Mouse (Mus musculus) megakaryocyte, embryonic 14.5 days (primary cell): ENCODE data around the gene Gm28372.

ENCODE experiments used
- FLI1 ChIP-seq: IDR thresholded peaks from 2 replicates; pipeline ENCODE4 v1.6.1; 2012; ENCODE audit warnings: low read length, inconsistent platforms, mixed read lengths
- GATA1 ChIP-seq: IDR thresholded peaks from 3 replicates; pipeline ENCODE4 v1.6.1; 2012; ENCODE audit warnings: mixed read lengths, low read length, inconsistent platforms, borderline replicate concordance

- no peak for TF ChIP-seq FLI1
- TF ChIP-seq GATA1, result no peak
Measured at GRCm38 (mm10) chr2:130374951-130375350, 30.1 kb upstream of the Gm28372 start.
